ENCODE assay signal across 13 mouse cellular contexts in genomic region chr10:107659141-107659540, GRCm38 (mm10).
"Had no signal": no experiment of that assay in that cellular context is flagged by ENCODE, and none has a peak within 500 bp of the region (broad histone marks: within the 10 kb centered on the region; RNA-seq: fewer than 3 reads in every experiment).

No protein-coding gene starts in this region.

- DNase-seq: gastrocnemius, postnatal 14 days; gastrocnemius, postnatal 36 days; heart, adult 11 months; heart, adult 2 months; heart, postnatal 14 days; heart, postnatal 36 days; kidney, adult 11 months; kidney, adult 2 months; kidney, adult 9 months; kidney, postnatal 14 days; kidney, postnatal 36 days; liver; liver, embryonic 13.5 days had no signal
